Mouse (Mus musculus) forebrain, embryonic 16.5 days (tissue): ENCODE data around the gene Calr. TPM values are rescaled to one million over a fixed set of nuclear protein-coding genes. Genes with fewer than 3 reads are reported as not detected.

ENCODE experiments used
- ATAC-seq: fragments of 200-750 bp; cut with Nextera tagmentation; 2 replicates; pipeline ENCODE4 v1.8.0; 2017; ENCODE audit warnings: mild to moderate bottlenecking, moderate library complexity
- H3K27ac ChIP-seq: fragments of 300-500 bp; sonication (generic); 2 replicates; pipeline ENCODE4 v1.5.1; 2014; ENCODE audit warnings: low read length, control low read depth
- H3K27me3 ChIP-seq: fragments of 300-500 bp; sonication (generic); replicated peaks from 2 replicates; pipeline ENCODE4 v1.6.1; 2014; ENCODE audit warnings: low read length; ENCODE audit not compliant: control insufficient read depth, insufficient read depth
- H3K36me3 ChIP-seq: fragments of 300-500 bp; sonication (generic); 2 replicates; pipeline ENCODE4 v1.6.1; 2014; ENCODE audit not compliant: control insufficient read depth, insufficient read depth
- H3K4me1 ChIP-seq: fragments of 300-500 bp; sonication (generic); replicated peaks from 2 replicates; pipeline ENCODE4 v1.6.1; 2014; ENCODE audit warnings: low read length; ENCODE audit not compliant: control insufficient read depth, insufficient read depth
- H3K4me2 ChIP-seq: fragments of 300-500 bp; sonication (generic); 2 replicates; pipeline ENCODE4 v1.6.1; 2014; ENCODE audit warnings: mild to moderate bottlenecking, low read length, control low read depth
- H3K4me3 ChIP-seq: fragments of 300-500 bp; sonication (generic); replicated peaks from 2 replicates; pipeline ENCODE4 v1.5.1; 2014; ENCODE audit warnings: mild to moderate bottlenecking, low read length, control low read depth
- H3K9ac ChIP-seq: fragments of 300-500 bp; sonication (generic); replicated peaks from 2 replicates; pipeline ENCODE4 v1.6.1; 2014; ENCODE audit warnings: low read depth, low read length, control low read depth
- H3K9me3 ChIP-seq: fragments of 300-500 bp; sonication (generic); 2 replicates; pipeline ENCODE4 v1.6.1; 2016; ENCODE audit warnings: low read length; ENCODE audit not compliant: control insufficient read depth
- WGBS: fragments of 180-500 bp; shearing (Covaris S2); extraction: QIAGEN DNeasy Blood & Tissue Kit; methylation state at CpG from one replicate; pipeline ENCODE4 v1.1.7; 2014; 5-methylcytosine and 5-hydroxymethylcytosine counted together
- microRNA-seq: library from miRNA; unstranded; fragments of <30 nt; microRNA quantifications from one replicate; pipeline ENCODE4, GENCODE M21; 2017
- polyA plus RNA-seq: library from polyadenylated mRNA; unstranded; fragments of >200 nt; fragmentation: Nextera tagmentation; extraction: Ambion mirVana; gene quantifications from 2 replicates; pipeline ENCODE4 v1.2.1, GENCODE M21; 2015

Calr gene
- polyA plus RNA-seq, 1 experiment from 2014 or later = 610 TPM

DNA sequence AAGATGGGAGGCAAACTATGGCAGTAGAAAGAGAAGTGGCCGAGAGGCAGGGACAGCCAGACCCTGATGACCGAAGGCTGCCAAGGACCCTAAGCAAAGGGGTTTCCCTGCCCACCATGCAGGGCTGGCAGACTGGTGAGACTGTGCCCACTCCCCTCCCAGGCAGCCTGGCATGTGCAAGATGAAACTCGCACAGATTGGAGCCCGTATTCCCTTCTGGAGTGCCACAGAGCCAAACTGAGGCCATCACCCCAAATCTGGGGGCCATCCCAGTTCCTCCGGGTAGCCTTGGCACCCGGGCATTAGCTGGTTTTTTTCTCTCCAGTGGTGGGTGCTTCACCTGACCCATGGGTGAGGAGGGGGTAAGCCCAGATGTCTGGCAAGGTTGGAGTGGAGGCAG is 48.8 kb downstream of the Calr start:
- Histone ChIP-seq H3K4me2 (peak overlapping the region; percentile 73), H3K9ac (peak overlapping the region; percentile 98), H3K4me1 (peaks cover 70% of the 10 kb centered on the region), H3K36me3 (no peaks in the 10 kb centered on the region), H3K4me3 (peak overlapping the region; percentile 76), H3K27ac (peak overlapping the region; percentile 99), H3K9me3 (no peaks in the 10 kb centered on the region), H3K27me3 (no peaks in the 10 kb centered on the region)
- WGBS = 34% methylated on average over 6 of the region's 6 CpGs
- ATAC-seq = no peak

DNA sequence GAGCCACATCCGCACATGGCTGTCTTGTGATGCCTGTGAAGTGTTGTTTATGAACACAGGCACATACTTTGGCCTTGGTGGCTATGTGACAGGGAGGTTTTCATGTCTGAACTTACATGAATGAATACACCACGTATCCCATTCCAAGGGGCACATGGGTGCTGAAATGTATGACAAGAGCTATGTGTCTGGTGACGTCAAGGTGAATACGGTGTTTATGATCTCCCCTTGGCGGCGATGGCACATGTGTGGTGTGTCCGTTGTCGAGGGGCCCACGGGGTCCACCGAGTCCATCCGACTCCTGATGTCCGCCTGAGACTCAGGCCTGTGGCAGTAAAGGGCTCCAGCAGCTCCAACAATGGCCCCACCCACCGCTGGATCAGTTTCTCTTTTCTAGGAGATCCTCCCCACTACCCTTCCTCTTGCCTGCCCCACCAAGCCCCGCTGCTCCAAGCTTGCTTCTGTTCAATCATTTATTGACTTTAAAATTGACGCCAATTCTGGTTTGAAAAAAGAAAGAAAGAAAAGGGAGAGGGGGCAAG is 49.4 kb downstream of the Calr start:
- Histone ChIP-seq H3K36me3 (no peaks in the 10 kb centered on the region), H3K4me2 (peak overlapping the region; percentile 73), H3K27me3 (no peaks in the 10 kb centered on the region), H3K4me1 (peaks cover 76% of the 10 kb centered on the region), H3K27ac (peak overlapping the region; percentile 99), H3K9me3 (no peaks in the 10 kb centered on the region), H3K9ac (peak overlapping the region; percentile 98), H3K4me3 (no peak overlapping the region)
- no peak for ATAC-seq
- WGBS = 68% methylated on average over 15 of the region's 15 CpGs

DNA sequence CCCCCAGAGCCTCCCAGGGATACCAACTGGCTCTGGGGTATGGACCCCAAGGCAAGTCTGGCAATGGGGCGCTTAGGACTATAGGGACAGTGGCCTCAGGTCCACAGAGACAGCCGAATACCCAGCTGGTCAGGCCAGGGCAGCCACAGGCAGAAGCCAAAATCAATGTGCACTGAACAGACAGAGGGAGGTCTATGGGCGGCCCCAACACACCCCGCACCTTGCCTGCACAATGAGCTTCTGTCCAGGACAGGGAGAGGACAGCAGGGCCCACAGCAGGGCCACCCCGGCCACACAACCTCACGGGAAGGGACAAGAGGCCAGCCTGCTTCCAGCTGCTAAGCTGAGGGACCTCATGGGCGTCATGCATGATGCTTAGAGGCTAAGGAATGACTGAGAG is 52.2 kb downstream of the Calr start:
- Histone ChIP-seq H3K9me3 (no peaks in the 10 kb centered on the region), H3K4me3 (no peak overlapping the region; the same call in 1 of the 2 replicates), H3K36me3 (no peaks in the 10 kb centered on the region), H3K4me2 (peak overlapping the region; percentile 42), H3K4me1 (peaks cover 80% of the 10 kb centered on the region), H3K27ac (peak overlapping the region; percentile 99), H3K27me3 (no peaks in the 10 kb centered on the region), H3K9ac (peak overlapping the region; percentile 56)
- 29% methylated on average over 7 of the region's 7 CpGs for WGBS
- peak; percentile 6; the same call in 1 of the 2 replicates for ATAC-seq

DNA sequence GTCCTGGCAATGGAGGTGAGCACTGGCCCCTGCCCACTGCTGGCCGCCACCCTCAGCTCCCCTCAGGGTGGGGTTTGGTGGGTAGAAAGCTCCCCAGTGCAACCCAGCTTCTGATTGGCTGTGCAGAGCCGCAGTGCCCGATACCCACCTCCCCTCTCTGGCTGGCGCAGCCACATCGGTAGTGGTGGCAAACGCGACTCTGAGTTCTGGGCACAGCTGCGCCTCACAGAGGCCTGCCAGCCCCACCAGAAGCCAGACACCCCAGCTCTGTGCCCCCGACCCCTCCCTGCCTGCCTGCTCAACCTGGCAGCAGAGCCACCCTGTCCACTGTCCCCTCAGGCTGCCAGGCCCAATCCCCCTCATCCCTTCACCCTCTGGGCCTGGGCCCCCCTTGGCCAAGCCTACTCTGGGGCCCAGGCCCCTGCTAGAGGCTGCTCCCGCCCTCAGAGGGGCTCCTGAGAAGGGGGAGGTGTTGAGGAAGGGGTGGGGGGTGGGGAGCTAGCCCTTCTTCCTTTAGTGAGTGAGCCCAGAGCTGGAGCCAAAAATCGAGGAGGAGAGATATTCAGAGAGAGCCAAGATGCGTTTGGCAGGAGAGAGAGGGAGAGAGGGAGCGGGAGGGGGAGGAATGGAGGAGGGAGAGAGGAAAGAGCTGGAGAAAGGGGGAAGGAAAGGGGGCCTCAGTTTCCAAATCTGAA is 52.8 kb downstream of the Calr start:
- H3K36me3 ChIP-seq = no peaks in the 10 kb centered on the region
- ATAC-seq = peak; percentile 87
- H3K9me3 ChIP-seq = no peaks in the 10 kb centered on the region
- peak overlapping the region; percentile 48 for H3K4me2 ChIP-seq
- peak overlapping the region; percentile 64 for H3K9ac ChIP-seq
- H3K4me1 ChIP-seq = peaks cover 83% of the 10 kb centered on the region
- H3K4me3 ChIP-seq = peak overlapping the region; percentile 23
- H3K27ac ChIP-seq = peak overlapping the region; percentile 99
- WGBS = 27% methylated on average over 13 of the region's 13 CpGs
- no peaks in the 10 kb centered on the region; the same call in 1 of the 2 replicates for H3K27me3 ChIP-seq

DNA sequence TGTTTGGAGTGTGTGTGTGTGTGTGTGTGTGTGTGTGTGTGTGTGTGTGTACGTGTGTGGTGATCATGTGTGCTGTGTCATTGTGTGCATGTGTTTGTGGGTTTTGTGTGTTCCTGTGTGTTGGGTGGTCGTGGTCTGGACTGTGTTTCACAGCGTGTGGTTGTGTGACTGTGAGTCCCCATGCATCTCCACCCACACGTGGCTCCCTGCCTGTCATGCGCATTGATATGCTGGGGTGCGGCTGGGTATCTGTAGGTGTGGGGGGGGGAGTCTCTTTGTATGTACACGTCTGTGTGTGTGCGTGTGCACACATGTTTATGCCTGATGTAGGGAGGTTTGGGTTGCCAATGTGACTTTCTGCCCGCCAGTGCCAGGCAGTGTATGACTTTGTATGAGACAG is 53.6 kb downstream of the Calr start:
- Histone ChIP-seq H3K27ac (peak overlapping the region; percentile 99), H3K27me3 (no peaks in the 10 kb centered on the region; the same call in 1 of the 2 replicates), H3K36me3 (no peaks in the 10 kb centered on the region), H3K4me2 (peak overlapping the region; percentile 48), H3K4me3 (no peak overlapping the region), H3K9ac (peak overlapping the region; percentile 64; the same call in 1 of the 2 replicates), H3K9me3 (no peaks in the 10 kb centered on the region), H3K4me1 (peaks cover 87% of the 10 kb centered on the region)
- no peak for ATAC-seq
- WGBS = 59% methylated on average over 9 of the region's 9 CpGs

DNA sequence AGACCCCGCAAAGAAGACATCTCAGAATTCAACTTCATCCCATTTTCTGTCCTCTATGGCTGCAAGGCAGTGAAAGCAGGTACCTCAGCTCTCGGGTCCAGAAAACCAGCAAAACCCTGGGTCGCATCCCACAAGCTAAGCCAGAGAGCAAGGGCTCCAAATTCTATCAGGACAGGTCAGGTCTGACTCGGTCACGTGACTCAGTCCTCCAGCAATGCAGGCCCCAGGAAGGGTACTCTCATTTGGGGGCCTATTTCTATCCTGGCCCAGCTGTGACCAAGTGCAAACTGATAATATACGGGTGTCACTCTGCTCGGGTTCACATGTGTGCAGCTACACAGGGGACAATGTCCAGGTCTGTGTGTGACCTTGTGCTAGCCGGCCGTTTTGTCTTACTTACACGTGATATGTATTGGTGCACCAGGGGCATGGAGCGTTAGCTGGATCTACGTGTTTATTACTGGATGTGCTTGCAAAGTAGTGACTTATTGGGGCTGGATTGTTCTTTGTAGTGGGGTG is 54.2 kb downstream of the Calr start:
- Histone ChIP-seq H3K36me3 (no peaks in the 10 kb centered on the region), H3K27ac (peak overlapping the region; percentile 99), H3K9me3 (no peaks in the 10 kb centered on the region), H3K27me3 (peaks cover 2% of the 10 kb centered on the region; the same call in 1 of the 2 replicates), H3K9ac (no peak overlapping the region; the same call in 1 of the 2 replicates), H3K4me3 (no peak overlapping the region), H3K4me1 (peaks cover 88% of the 10 kb centered on the region), H3K4me2 (no peak overlapping the region)
- WGBS = 63% methylated on average over 12 of the region's 12 CpGs
- ATAC-seq = no peak

Small RNA genes within 50 kb of the gene (microRNA-seq; reads per million reads assigned to microRNA genes)
- 1.7 reads per million for gene Mir7069

Other genes starting within 250 kb of the Calr start
- 22.5 and 25.5 TPM in 2 replicates for gene Ier2, start 184.1 kb downstream of the Calr start, polyA plus RNA-seq
- gene Trmt1, start 160.6 kb downstream of the Calr start, polyA plus RNA-seq = 63.4 and 73.3 TPM in 2 replicates
- 15.5 and 15.7 TPM in 2 replicates for gene Nacc1, start 159.1 kb downstream of the Calr start, polyA plus RNA-seq
- gene Lyl1, start 145.5 kb downstream of the Calr start, polyA plus RNA-seq = 2.6 and 2.9 TPM in 2 replicates
- gene G430095P16Rik, start 123.9 kb downstream of the Calr start, polyA plus RNA-seq = 2.0 and 2.2 TPM in 2 replicates
- gene Nfix, start 46.6 kb downstream of the Calr start, polyA plus RNA-seq = 440 and 546 TPM in 2 replicates
- 8.2 and 8.7 TPM in 2 replicates for gene Dand5, start 24.1 kb downstream of the Calr start, polyA plus RNA-seq
- 31.3 and 34.3 TPM in 2 replicates for gene Gadd45gip1, start 15.4 kb downstream of the Calr start, polyA plus RNA-seq
- 84.8 and 86.5 TPM in 2 replicates for gene Rad23a, start 6.3 kb downstream of the Calr start, polyA plus RNA-seq
- 126 TPM in 2 replicates for gene Farsa, start 10.1 kb upstream of the Calr start, polyA plus RNA-seq
- 51.0 and 54.3 TPM in 2 replicates for gene Syce2, start 25.2 kb upstream of the Calr start, polyA plus RNA-seq
- gene Gcdh, start 47.0 kb upstream of the Calr start, polyA plus RNA-seq = 35.5 and 39.1 TPM in 2 replicates
- 0.73 and 0.85 TPM in 2 replicates for gene Klf1, start 55.0 kb upstream of the Calr start, polyA plus RNA-seq
- gene Dnase2a, start 61.6 kb upstream of the Calr start, polyA plus RNA-seq = 5.4 and 5.5 TPM in 2 replicates
- gene Mast1, start 90.4 kb upstream of the Calr start, polyA plus RNA-seq = 52.4 and 65.8 TPM in 2 replicates
- gene Rtbdn, start 100.1 kb upstream of the Calr start, polyA plus RNA-seq = 2.2 and 2.4 TPM in 2 replicates
- gene Gm49661, start 122.5 kb upstream of the Calr start, polyA plus RNA-seq = not detected in 2 replicates
- 1,287 and 1,394 TPM in 2 replicates for gene Prdx2, start 122.7 kb upstream of the Calr start, polyA plus RNA-seq
- gene Rnaseh2a, start 122.8 kb upstream of the Calr start, polyA plus RNA-seq = 79.9 and 85.8 TPM in 2 replicates
- 7.6 and 8.2 TPM in 2 replicates for gene Junb, start 131.8 kb upstream of the Calr start, polyA plus RNA-seq
- 31.3 and 39.8 TPM in 2 replicates for gene Hook2, start 143.7 kb upstream of the Calr start, polyA plus RNA-seq
- not detected in 2 replicates for gene Best2, start 167.6 kb upstream of the Calr start, polyA plus RNA-seq
- 144 and 153 TPM in 2 replicates for gene Asna1, start 178.3 kb upstream of the Calr start, polyA plus RNA-seq
- 108 and 110 TPM in 2 replicates for gene Trir, start 179.9 kb upstream of the Calr start, polyA plus RNA-seq
- gene Tnpo2, start 190.0 kb upstream of the Calr start, polyA plus RNA-seq = 72.8 and 83.4 TPM in 2 replicates
- gene Fbxw9, start 213.1 kb upstream of the Calr start, polyA plus RNA-seq = 61.7 and 78.3 TPM in 2 replicates
- 0.84 TPM in 1 of 2 replicates, not detected in the other for gene Gm5741, start 221.0 kb upstream of the Calr start, polyA plus RNA-seq
- 87.2 and 98.7 TPM in 2 replicates for gene Dhps, start 224.8 kb upstream of the Calr start, polyA plus RNA-seq
- 129 and 133 TPM in 2 replicates for gene Wdr83os, start 233.8 kb upstream of the Calr start, polyA plus RNA-seq
- 53.1 and 61.1 TPM in 2 replicates for gene Wdr83, start 234.4 kb upstream of the Calr start, polyA plus RNA-seq
- gene Man2b1, start 236.3 kb upstream of the Calr start, polyA plus RNA-seq = 15.6 and 17.7 TPM in 2 replicates